Mouse (Mus musculus): ENCODE measurements around the gene Brinp2.

Brinp2 gene

GRCm38 (mm10) chr1:158356051-158356461, at the start of gene Brinp2:
Gene Brinp2, minus strand, starts transcription at chr1:158356326.
- DNase-seq (ENCODE audit: low spot score in 2 of 2) = peak; percentile 89 to 90

- DNase-seq (ENCODE audit: low spot score in 2 of 2) = no peak
Observed at GRCm38 (mm10) chr1:158400898-158401297, 44.8 kb upstream of the Brinp2 start.

GRCm38 (mm10) chr1:158397058-158397457, 40.9 kb upstream of the Brinp2 start:
- no peak for DNase-seq (ENCODE audit: low spot score in 2 of 2)

GRCm38 (mm10) chr1:158390693-158391092, 34.6 kb upstream of the Brinp2 start:
- no peak for DNase-seq (ENCODE audit: low spot score in 2 of 2)

GRCm38 (mm10) chr1:158388995-158389394, 32.9 kb upstream of the Brinp2 start:
- no peak for DNase-seq (ENCODE audit: low spot score in 2 of 2)

GRCm38 (mm10) chr1:158386781-158387180, 30.7 kb upstream of the Brinp2 start:
- DNase-seq (ENCODE audit: low spot score in 2 of 2) = no peak

- DNase-seq (ENCODE audit: low spot score in 2 of 2) = no peak
Observed at GRCm38 (mm10) chr1:158385311-158385710, 29.2 kb upstream of the Brinp2 start.

GRCm38 (mm10) chr1:158383210-158383609, 27.1 kb upstream of the Brinp2 start:
- DNase-seq (ENCODE audit: low spot score in 2 of 2) = no peak

GRCm38 (mm10) chr1:158382277-158382676, 26.2 kb upstream of the Brinp2 start:
- DNase-seq (ENCODE audit: low spot score in 2 of 2) = no peak

GRCm38 (mm10) chr1:158364461-158364860, 8.3 kb upstream of the Brinp2 start:
- no peak for DNase-seq (ENCODE audit: low spot score in 2 of 2)

GRCm38 (mm10) chr1:158362292-158363101, 6.4 kb upstream of the Brinp2 start:
- DNase-seq (ENCODE audit: low spot score in 2 of 2) = peak; percentile 32 to 46

GRCm38 (mm10) chr1:158361964-158362291, 5.8 kb upstream of the Brinp2 start, which contains the start of gene Astn1:
Gene Astn1, plus strand, starts transcription at chr1:158362273.
- no peak for DNase-seq (ENCODE audit: low spot score in 2 of 2)

- DNase-seq (ENCODE audit: low spot score in 2 of 2) = peak; percentile 25 to 47
Observed at GRCm38 (mm10) chr1:158355177-158356050, 712 bp downstream of the Brinp2 start.

GRCm38 (mm10) chr1:158353656-158354371, 2.3 kb downstream of the Brinp2 start:
- no peak for DNase-seq (ENCODE audit: low spot score in 2 of 2)

- DNase-seq (ENCODE audit: low spot score in 2 of 2) = no peak
Observed at GRCm38 (mm10) chr1:158343243-158343714, 12.8 kb downstream of the Brinp2 start.

- no peak for DNase-seq (ENCODE audit: low spot score in 2 of 2)
Observed at GRCm38 (mm10) chr1:158328839-158329238, 27.3 kb downstream of the Brinp2 start.

- DNase-seq (ENCODE audit: low spot score in 2 of 2) = no peak
Observed at GRCm38 (mm10) chr1:158328126-158328525, 28.0 kb downstream of the Brinp2 start.

GRCm38 (mm10) chr1:158323325-158323724, 32.8 kb downstream of the Brinp2 start:
- DNase-seq (ENCODE audit: low spot score in 2 of 2) = no peak

GRCm38 (mm10) chr1:158310426-158311156, 45.5 kb downstream of the Brinp2 start:
- no peak for DNase-seq (ENCODE audit: low spot score in 2 of 2)

GRCm38 (mm10) chr1:158297042-158297441, 59.1 kb downstream of the Brinp2 start:
- no peak for DNase-seq (ENCODE audit: low spot score in 2 of 2)

- no peak for DNase-seq (ENCODE audit: low spot score in 2 of 2)
Observed at GRCm38 (mm10) chr1:158296287-158296931, 59.7 kb downstream of the Brinp2 start.
